Mouse (Mus musculus) MEL (cell line): ENCODE data around the gene Islr2. TPM values are rescaled to one million over a fixed set of nuclear protein-coding genes. Genes with fewer than 3 reads are reported as not detected.

Experiments
- DNase-seq: peaks from one replicate; pipeline ENCODE4 v3.0.0; 2011; ENCODE audit warnings: low read depth, low spot score
- H3K27ac ChIP-seq: 2 replicates; pipeline ENCODE4 v1.5.1; 2012; ENCODE audit warnings: low read depth, mild to moderate bottlenecking, control low read depth, low read length, moderate library complexity; ENCODE audit not compliant: control insufficient read depth
- H3K27me3 ChIP-seq, 2 experiments: fragments of 150-350 bp in 1 of 2; sonication (generic) in 1 of 2; 2 replicates each; pipeline ENCODE4 v1.6.1; 2012; ENCODE audit warnings: low read length in 2 of 2, mild to moderate bottlenecking in 2 of 2, improper control_type of control experiment in 1 of 2, moderate library complexity in 1 of 2; ENCODE audit not compliant: insufficient read depth in 2 of 2, control insufficient read depth in 1 of 2
- H3K36me3 ChIP-seq, 2 experiments: 2 replicates each; pipeline ENCODE4 v1.6.1; 2012 to 2014; ENCODE audit warnings: low read length in 2 of 2, improper control_type of control experiment in 1 of 2, inconsistent platforms in 1 of 2, mild to moderate bottlenecking in 1 of 2; ENCODE audit not compliant: insufficient read depth in 2 of 2, control insufficient read depth in 1 of 2
- H3K4me1 ChIP-seq, 2 experiments: fragments of 150-350 bp in 1 of 2; sonication (generic) in 1 of 2; 2 replicates each; pipeline ENCODE4 v1.6.1; 2012; ENCODE audit warnings: low read length in 2 of 2, improper control_type of control experiment in 1 of 2, mild to moderate bottlenecking in 1 of 2; ENCODE audit not compliant: insufficient read depth in 2 of 2, control insufficient read depth in 1 of 2
- H3K4me3 ChIP-seq, 2 experiments: fragments of 150-350 bp in 1 of 2; sonication (generic) in 1 of 2; 2 replicates each; pipeline ENCODE4 v1.5.1; 2012; ENCODE audit warnings: low read depth in 2 of 2, low read length in 2 of 2, mild to moderate bottlenecking in 2 of 2, moderate library complexity in 2 of 2, control low read depth in 1 of 2, improper control_type of control experiment in 1 of 2; ENCODE audit not compliant: control insufficient read depth in 1 of 2, insufficient read depth in 1 of 2
- H3K79me2 ChIP-seq: 2 replicates; pipeline ENCODE4 v1.6.1; 2012; ENCODE audit warnings: mild to moderate bottlenecking, low read length, moderate library complexity; ENCODE audit not compliant: control insufficient read depth, poor library complexity, insufficient read depth
- H3K9ac ChIP-seq: 2 replicates; pipeline ENCODE4 v1.6.1; 2012; ENCODE audit warnings: low read depth, mild to moderate bottlenecking, control low read depth, low read length, moderate library complexity; ENCODE audit not compliant: control insufficient read depth, poor library complexity, severe bottlenecking
- H3K9me3 ChIP-seq: fragments of 150-350 bp; sonication (generic); replicated peaks from 2 replicates; pipeline ENCODE4 v1.6.1; 2012; ENCODE audit warnings: mild to moderate bottlenecking, low read length, improper control_type of control experiment, moderate library complexity; ENCODE audit not compliant: insufficient read depth
- BHLHE40 ChIP-seq: IDR thresholded peaks from 2 replicates; pipeline ENCODE4 v1.6.1; 2012; ENCODE audit warnings: low read depth, mild to moderate bottlenecking, inconsistent platforms, low read length, improper control_type of control experiment, borderline replicate concordance
- CTCF ChIP-seq, 3 experiments: IDR thresholded peaks in 2 of 3; conservative IDR thresholded peaks in 1 of 3; 2 replicates each; pipeline ENCODE4 v1.5.1; 2011 to 2012; ENCODE audit warnings: low read length in 3 of 3, low read depth in 2 of 3, mild to moderate bottlenecking in 2 of 3, improper control_type of control experiment in 1 of 3, inconsistent platforms in 1 of 3, mixed read lengths in 1 of 3, moderate library complexity in 1 of 3; ENCODE audit not compliant: control insufficient read depth in 1 of 3, insufficient read depth in 1 of 3, poor library complexity in 1 of 3, severe bottlenecking in 1 of 3
- E2F4 ChIP-seq: IDR thresholded peaks from 2 replicates; pipeline ENCODE4 v1.6.1; 2011; ENCODE audit warnings: low read depth, low read length, improper control_type of control experiment, borderline replicate concordance
- ETS1 ChIP-seq: IDR thresholded peaks from 2 replicates; pipeline ENCODE4 v1.6.1; 2012; ENCODE audit warnings: low read depth, mild to moderate bottlenecking, inconsistent platforms, low read length, improper control_type of control experiment, moderate library complexity
- GABPA ChIP-seq: IDR thresholded peaks from 2 replicates; pipeline ENCODE4 v1.6.1; 2012; ENCODE audit warnings: low read depth, mild to moderate bottlenecking, inconsistent platforms, low read length, improper control_type of control experiment, moderate library complexity
- GATA1 ChIP-seq: IDR thresholded peaks from 2 replicates; pipeline ENCODE4 v1.6.1; 2011; ENCODE audit warnings: low read depth, low read length, improper control_type of control experiment
- JUND ChIP-seq: IDR thresholded peaks from 2 replicates; pipeline ENCODE4 v1.6.1; 2011; ENCODE audit warnings: low read depth, mild to moderate bottlenecking, improper control_type of control experiment, low read length
- MYC ChIP-seq: IDR thresholded peaks from 2 replicates; pipeline ENCODE4 v1.6.1; 2011; ENCODE audit warnings: low read depth, mild to moderate bottlenecking, low read length, improper control_type of control experiment, moderate library complexity
- NELFE ChIP-seq: IDR thresholded peaks from 2 replicates; pipeline ENCODE4 v1.6.1; 2011; ENCODE audit warnings: low read depth, low read length, improper control_type of control experiment
- POLR2A ChIP-seq, 2 experiments: IDR thresholded peaks; 2 replicates each; pipeline ENCODE4 v1.6.1; 2011 to 2012; ENCODE audit warnings: low read length in 2 of 2, mild to moderate bottlenecking in 2 of 2, control low read depth in 1 of 2, improper control_type of control experiment in 1 of 2, low read depth in 1 of 2, moderate library complexity in 1 of 2; ENCODE audit not compliant: control insufficient read depth in 1 of 2, insufficient read depth in 1 of 2, poor library complexity in 1 of 2
- POLR2AphosphoS2 ChIP-seq: IDR thresholded peaks from 2 replicates; pipeline ENCODE4 v1.6.1; 2011; ENCODE audit warnings: low read length, improper control_type of control experiment
- RAD21 ChIP-seq: IDR thresholded peaks from 2 replicates; pipeline ENCODE4 v1.6.1; 2011; ENCODE audit warnings: mild to moderate bottlenecking, low read depth, low read length, improper control_type of control experiment
- SIN3A ChIP-seq: IDR thresholded peaks from 2 replicates; pipeline ENCODE4 v1.6.1; 2012; ENCODE audit warnings: low read length, improper control_type of control experiment, inconsistent platforms
- SMC3 ChIP-seq: IDR thresholded peaks from 2 replicates; pipeline ENCODE4 v1.6.1; 2011; ENCODE audit warnings: low read depth, low read length, improper control_type of control experiment
- TAL1 ChIP-seq: IDR thresholded peaks from 2 replicates; pipeline ENCODE4 v1.6.1; 2012; ENCODE audit warnings: mild to moderate bottlenecking, inconsistent platforms, low read length, moderate library complexity, mixed read lengths
- TCF12 ChIP-seq: IDR thresholded peaks from 2 replicates; pipeline ENCODE4 v1.6.1; 2014; ENCODE audit warnings: low read depth, mild to moderate bottlenecking, inconsistent platforms, low read length, improper control_type of control experiment, moderate library complexity
- USF1 ChIP-seq: IDR thresholded peaks from 2 replicates; pipeline ENCODE4 v1.6.1; 2014; ENCODE audit warnings: low read depth, mild to moderate bottlenecking, inconsistent platforms, low read length, improper control_type of control experiment, moderate library complexity
- USF2 ChIP-seq, 2 experiments: IDR thresholded peaks; 2 replicates each; pipeline ENCODE4 v1.6.1; 2011 to 2012; ENCODE audit warnings: improper control_type of control experiment in 2 of 2, low read length in 2 of 2, borderline replicate concordance in 1 of 2, inconsistent platforms in 1 of 2, low read depth in 1 of 2, mild to moderate bottlenecking in 1 of 2; ENCODE audit not compliant: insufficient read depth in 1 of 2
- ZC3H11A ChIP-seq: IDR thresholded peaks from 2 replicates; pipeline ENCODE4 v1.6.1; 2012; ENCODE audit warnings: low read depth, mild to moderate bottlenecking, inconsistent platforms, low read length, improper control_type of control experiment
- ZKSCAN1 ChIP-seq: IDR thresholded peaks from 2 replicates; pipeline ENCODE4 v1.6.1; 2012; ENCODE audit warnings: low read depth, mild to moderate bottlenecking, inconsistent platforms, low read length, improper control_type of control experiment, moderate library complexity
- polyA plus RNA-seq, 2 experiments: library from polyadenylated mRNA; stranded (reverse) in 1 of 2; unstranded in 1 of 2; fragments of >175 nt in 1 of 2; fragments of >200 nt in 1 of 2; gene quantifications; 2 replicates each; pipeline versions ENCODE4 v1.2.1 to v1.2.4; 2012; ENCODE audit warnings: low replicate concordance in 2 of 2, low read depth in 1 of 2; ENCODE audit not compliant: insufficient read length in 2 of 2, insufficient read depth in 1 of 2, missing spikeins in 1 of 2
- total RNA-seq: library from RNA; depleted of rRNA; stranded (reverse); fragments of 300-350 nt; gene quantifications from 2 replicates; pipeline ENCODE4 v1.2.3, GENCODE M21; 2012

Islr2 gene
- total and polyA plus RNA-seq, 3 experiments = 0.15 to 0.17 TPM; not detected in 1

DNA sequence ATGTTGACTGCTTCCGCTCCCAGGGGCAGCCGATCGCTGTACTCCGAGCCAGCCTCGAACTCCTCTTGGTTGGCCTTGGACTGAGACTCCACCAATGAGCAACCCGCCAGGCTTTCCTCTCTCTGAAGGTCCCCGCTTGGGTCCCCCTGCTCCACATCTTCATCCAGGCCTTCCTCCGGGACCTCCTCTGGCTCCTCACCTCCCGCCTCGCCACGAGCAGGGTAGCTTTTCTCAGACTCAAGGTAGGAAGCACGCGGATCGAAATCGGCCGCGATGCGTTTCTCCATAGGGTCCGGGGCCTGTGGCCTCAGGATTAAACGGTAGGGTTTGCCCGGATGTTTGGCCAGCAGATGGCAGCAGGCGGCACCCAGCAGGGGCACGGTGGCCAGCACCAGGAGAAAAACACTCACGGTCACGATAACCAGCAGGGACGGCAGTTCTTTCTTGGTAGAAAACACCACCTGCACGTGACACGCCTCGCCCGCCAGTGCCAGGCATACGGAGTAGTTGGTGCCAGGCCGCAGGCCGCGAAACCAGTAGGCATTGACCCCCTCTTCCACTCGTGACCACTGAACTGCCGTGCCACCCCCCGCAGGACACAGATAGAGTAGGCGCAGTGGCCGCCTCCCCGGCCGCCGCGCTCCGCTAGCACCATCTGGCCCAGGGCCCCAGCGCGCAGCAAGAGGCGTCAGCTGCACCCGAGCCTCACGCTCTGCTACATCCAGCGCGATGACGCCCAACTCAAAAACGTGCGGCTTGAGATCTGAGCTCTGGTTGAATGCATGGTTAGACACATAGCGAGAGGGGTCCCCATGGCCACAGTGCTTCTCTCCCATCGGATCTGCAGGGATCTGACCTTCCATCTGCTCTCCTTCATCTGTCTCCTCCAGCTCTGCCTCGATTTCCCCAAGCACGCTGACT, 6.1 kb downstream of the Islr2 start:
- Histone ChIP-seq H3K27ac (no peak overlapping the region), H3K4me1 (no peaks in the 10 kb centered on the region), H3K4me3 (no peak overlapping the region), H3K36me3 (no peaks in the 10 kb centered on the region), H3K9ac (no peak overlapping the region), H3K27me3 (peaks cover 5 to 7% of the 10 kb centered on the region in 2 experiments), H3K79me2 (no peaks in the 10 kb centered on the region), H3K9me3 (no peaks in the 10 kb centered on the region)
- DNase-seq = no peak
- TF ChIP-seq NELFE (no peak), USF2 (IDR thresholded peaks at IDR 0.05; ENCODE audit: borderline replicate concordance in 1 of 2, insufficient read depth in 1 of 2, low read depth in 1 of 2, low read length in 2 of 2) (no peak), BHLHE40 (no peak), RAD21 (peak; percentile 16), TAL1 (no peak), SMC3 (peak; percentile 60), SIN3A (no peak), E2F4 (no peak), JUND (no peak), TCF12 (no peak), POLR2AphosphoS2 (no peak), USF1 (no peak), CTCF (IDR thresholded peaks at IDR 0.05 in 2 of 3, conservative IDR thresholded peaks at IDR 0.05 in 1 of 3; ENCODE audit: control insufficient read depth in 1 of 3, insufficient read depth in 1 of 3, low read depth in 2 of 3, low read length in 3 of 3, poor library complexity in 1 of 3, severe bottlenecking in 1 of 3) (peak in 2 of 3 experiments; percentile 50 to 64; a peak in 4 of 6 replicates), POLR2A (IDR thresholded peaks at IDR 0.05; ENCODE audit: control insufficient read depth in 1 of 2, insufficient read depth in 1 of 2, low read depth in 1 of 2, low read length in 2 of 2, poor library complexity in 1 of 2) (no peak), MYC (no peak), ZKSCAN1 (no peak), ETS1 (no peak), ZC3H11A (0 out of 2 replicates have a peak, but pooled peaks have one; percentile 5), GATA1 (no peak), GABPA (no peak)
